ENCODE assay signal across 20 mouse cellular contexts in the genomic region with DNA sequence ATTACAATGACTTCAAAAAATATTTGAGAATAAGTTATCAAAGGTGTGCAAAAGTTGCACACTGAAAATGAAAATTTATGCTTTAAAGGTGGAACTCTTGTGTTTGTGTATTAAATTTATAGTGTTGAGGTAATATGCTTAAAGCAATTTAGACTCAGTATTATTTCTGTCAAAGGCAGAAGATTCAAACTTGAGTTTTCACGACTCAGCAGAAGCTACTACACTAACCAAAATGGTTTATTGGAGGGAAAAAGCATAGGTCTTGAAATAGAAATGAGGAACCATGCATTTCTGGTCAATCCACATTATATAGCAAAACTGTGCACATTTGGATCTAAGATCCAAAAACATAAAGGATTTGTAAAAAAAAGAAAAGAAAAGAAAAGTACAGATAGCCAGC. TPM values are rescaled to one million over a fixed set of nuclear protein-coding genes. Genes with fewer than 3 reads are reported as not detected.
DNase-seq lines count a peak whose midpoint lies in the region; ATAC-seq and TF ChIP-seq lines count a peak whose summit lies in the region.
"Had no signal": no experiment of that assay in that cellular context is flagged by ENCODE, and none has a peak within 500 bp of the region (broad histone marks: within the 10 kb centered on the region; RNA-seq: fewer than 3 reads in every experiment).

No protein-coding gene starts in this region.

- 85% methylated on average over 1 of the region's 1 CpGs for WGBS in forebrain, embryonic 13.5 days

- no peak overlapping the region for H3K27ac ChIP-seq in ES-E14 (ENCODE audit: insufficient read depth, low read depth, low read length, poor library complexity, severe bottlenecking)
- no peak overlapping the region for H3K27ac ChIP-seq in forebrain, embryonic 13.5 days
- H3K27ac ChIP-seq: embryonic facial prominence, embryonic 10.5 days; embryonic facial prominence, embryonic 12.5 days had no signal

- H3K4me3 ChIP-seq in ES-E14 (ENCODE audit: insufficient read depth in 1 of 2, low read depth in 1 of 2, low read length in 2 of 2, poor library complexity in 1 of 2, severe bottlenecking in 1 of 2), result no peak overlapping the region
- no peak overlapping the region for H3K4me3 ChIP-seq in forebrain, embryonic 13.5 days
- H3K4me3 ChIP-seq: embryonic facial prominence, embryonic 10.5 days; embryonic facial prominence, embryonic 12.5 days had no signal

- no peak overlapping the region for H3K9ac ChIP-seq in ES-E14 (ENCODE audit: insufficient read depth, low read depth, low read length, poor library complexity, severe bottlenecking)
- no peak overlapping the region for H3K9ac ChIP-seq in forebrain, embryonic 13.5 days
- H3K9ac ChIP-seq: embryonic facial prominence, embryonic 12.5 days had no signal

- no peak for DNase-seq in ES-E14 (ENCODE audit: low read depth, low spot score)
- DNase-seq in B cell, adult 2 months, result no peak
- DNase-seq in urinary bladder, postnatal 25 days (ENCODE audit: low spot score), result no peak
- DNase-seq: adrenal gland, adult 2 months; adrenal gland, postnatal 10 days; adrenal gland, postnatal 25 days; cerebellum, adult 11-12 months; cerebellum, adult 2 months; cerebellum, adult 9-10 months; cerebellum, postnatal 25 days had no signal

- 0 out of 2 replicates have a peak, but pooled peaks have one; percentile 24 for ATAC-seq in granulocyte monocyte progenitor cell, adult 5-6 weeks (replicated peaks; ENCODE audit: poor library complexity, severe bottlenecking)
- 0 out of 2 replicates have a peak, but pooled peaks have one; percentile 26 for ATAC-seq in megakaryocyte, adult 5-6 weeks (ENCODE audit: poor library complexity, severe bottlenecking)
- ATAC-seq in forebrain, embryonic 13.5 days, result no peak
- ATAC-seq: CD4-positive, CD25-positive, alpha-beta regulatory T cell, adult 4 months; forebrain, embryonic 14.5 days; forebrain, embryonic 16.5 days; Patski had no signal

- no peaks in the 10 kb centered on the region for H3K9me3 ChIP-seq in ES-E14 (ENCODE audit: control insufficient read depth, insufficient read depth, low read depth, low read length)
- no peaks in the 10 kb centered on the region for H3K9me3 ChIP-seq in forebrain, embryonic 13.5 days (replicated peaks)
- H3K9me3 ChIP-seq: embryonic facial prominence, embryonic 10.5 days; embryonic facial prominence, embryonic 12.5 days; G1E had no signal

- no peaks in the 10 kb centered on the region; the same call in 1 of the 2 replicates for H3K36me3 ChIP-seq in ES-E14 (ENCODE audit: control insufficient read depth, insufficient read depth, low read length, poor library complexity, severe bottlenecking)
- 0 out of 2 replicates have a peak, but pooled peaks cover 4% of the 10 kb centered on the region for H3K36me3 ChIP-seq in forebrain, embryonic 13.5 days (ENCODE audit: poor library complexity, severe bottlenecking)
- H3K36me3 ChIP-seq: embryonic facial prominence, embryonic 12.5 days had no signal

- no peaks in the 10 kb centered on the region for H3K4me1 ChIP-seq in ES-E14 (ENCODE audit: control insufficient read depth in 2 of 2, insufficient read depth in 2 of 2, low read length in 2 of 2, poor library complexity in 1 of 2)
- H3K4me1 ChIP-seq in forebrain, embryonic 13.5 days, result 0 out of 2 replicates have a peak, but pooled peaks cover 6% of the 10 kb centered on the region
- H3K4me1 ChIP-seq: embryonic facial prominence, embryonic 10.5 days; embryonic facial prominence, embryonic 12.5 days had no signal

- no peak overlapping the region for H3K4me2 ChIP-seq in forebrain, embryonic 13.5 days
- H3K4me2 ChIP-seq: embryonic facial prominence, embryonic 12.5 days had no signal

- in situ Hi-C loops in ES-E14 (cut with MboI; ENCODE audit: low sequenced_read_pairs in 2 of 2, unreplicated experiment in 2 of 2), result no loop called here

- H3K27me3 ChIP-seq in forebrain, embryonic 13.5 days, result no peaks in the 10 kb centered on the region
- H3K27me3 ChIP-seq: embryonic facial prominence, embryonic 12.5 days; Patski had no signal

TF ChIP-seq in ES-E14, 5 proteins besides CTCF, POLR2A, EP300 and RAD21:
- no peak for TF ChIP-seq ZNF384 (IDR thresholded peaks at IDR 0.05; ENCODE audit: low read depth, low read length)
- TF ChIP-seq MAFK (IDR thresholded peaks at IDR 0.05; ENCODE audit: insufficient read depth, low read depth, low read length), result peak; percentile 80
- TF ChIP-seq CHD2 (IDR thresholded peaks at IDR 0.05; ENCODE audit: low read depth, low read length), result no peak
- TF ChIP-seq HCFC1 (IDR thresholded peaks at IDR 0.05; ENCODE audit: borderline replicate concordance, insufficient read depth, low read length), result no peak

RNA-seq across cellular contexts. Expression of a gene that starts 14.6 kb away (rescaled TPM):
- total RNA-seq in ES-E14 (2012; rRNA removed), result 75.2 and 83.9 TPM in 2 replicates
- 24.6 and 54.4 TPM in 2 replicates for total RNA-seq in granulocyte monocyte progenitor cell, adult 5-6 weeks (2014; fragmentation: Nextera tagmentation)
- 33.6 and 38.8 TPM in 2 replicates for total RNA-seq in granulocyte monocyte progenitor cell, adult 5-6 weeks (2017)
- total RNA-seq in megakaryocyte, adult 5-6 weeks (2015), result 27.7 and 29.0 TPM in 2 replicates
- 28.0 and 31.5 TPM in 2 replicates for total RNA-seq in megakaryocyte, adult 5-6 weeks (2017)
- polyA plus RNA-seq in forebrain, embryonic 13.5 days (2015; fragmentation: Nextera tagmentation; extraction: Ambion mirVana), result 2.8 and 3.1 TPM in 2 replicates

RNA-seq across cellular contexts. Expression of a gene that starts 32.9 kb away (rescaled TPM):
- total RNA-seq in ES-E14 (2012; rRNA removed), result 298 and 321 TPM in 2 replicates
- 413 and 488 TPM in 2 replicates for total RNA-seq in granulocyte monocyte progenitor cell, adult 5-6 weeks (2014; fragmentation: Nextera tagmentation)
- 457 and 710 TPM in 2 replicates for total RNA-seq in granulocyte monocyte progenitor cell, adult 5-6 weeks (2017)
- total RNA-seq in megakaryocyte, adult 5-6 weeks (2015), result 591 and 690 TPM in 2 replicates
- total RNA-seq in megakaryocyte, adult 5-6 weeks (2017), result 864 and 938 TPM in 2 replicates
- 470 and 482 TPM in 2 replicates for polyA plus RNA-seq in forebrain, embryonic 13.5 days (2015; fragmentation: Nextera tagmentation; extraction: Ambion mirVana)

RNA-seq across cellular contexts. Expression of a gene that starts 47.1 kb away (rescaled TPM):
- 17.4 and 21.6 TPM in 2 replicates for total RNA-seq in ES-E14 (2012; rRNA removed)
- total RNA-seq in granulocyte monocyte progenitor cell, adult 5-6 weeks (2014; fragmentation: Nextera tagmentation), result 47.6 and 60.6 TPM in 2 replicates
- 35.9 and 48.9 TPM in 2 replicates for total RNA-seq in granulocyte monocyte progenitor cell, adult 5-6 weeks (2017)
- total RNA-seq in megakaryocyte, adult 5-6 weeks (2015), result 51.2 and 52.0 TPM in 2 replicates
- total RNA-seq in megakaryocyte, adult 5-6 weeks (2017), result 25.0 and 27.9 TPM in 2 replicates
- polyA plus RNA-seq in forebrain, embryonic 13.5 days (2015; fragmentation: Nextera tagmentation; extraction: Ambion mirVana), result 77.3 and 80.3 TPM in 2 replicates
